Comparison of ENCODE assay signal across 8 mouse cellular contexts in genomic region chr10:4266041-4266930, GRCm38 (mm10). TPM values are rescaled to one million over a fixed set of nuclear protein-coding genes. Genes with fewer than 3 reads are reported as not detected.
DNase-seq lines count a peak whose midpoint lies in the region; ATAC-seq and TF ChIP-seq lines count a peak whose summit lies in the region.

TSS of gene Akap12 (plus strand) at chr10:4266380.

- peak within 1 kb of the TSS; percentile 94 for H3K4me2 ChIP-seq in limb, embryonic 13.5 days (replicated peaks)
- H3K4me2 ChIP-seq in midbrain, embryonic 16.5 days (ENCODE audit: low read length), result peak within 1 kb of the TSS; percentile 73
- H3K4me2 ChIP-seq in stomach, postnatal 0 days (replicated peaks; ENCODE audit: low read depth), result peak within 1 kb of the TSS; percentile 91

- no peaks in the 10 kb centered on the region for H3K9me3 ChIP-seq in limb, embryonic 13.5 days
- no peaks in the 10 kb centered on the region for H3K9me3 ChIP-seq in midbrain, embryonic 16.5 days (replicated peaks; ENCODE audit: control insufficient read depth, low read length, poor library complexity, severe bottlenecking)
- H3K9me3 ChIP-seq in stomach, postnatal 0 days (ENCODE audit: control insufficient read depth, low read length), result no peaks in the 10 kb centered on the region

- DNase-seq in lung, adult 2 months, result peak; percentile 25
- no peak for DNase-seq in lung, adult 18-20 months
- DNase-seq in gastrocnemius, postnatal 4 days (ENCODE audit: low spot score in 2 of 2), result peak; percentile 22 to 46
- DNase-seq in stomach, postnatal 0 days (ENCODE audit: low spot score), result peak; percentile 43

- no peak for TF ChIP-seq CTCF in lung, adult 2 months (IDR thresholded peaks at IDR 0.05; ENCODE audit: insufficient read depth, low read length)
- no peak for TF ChIP-seq CTCF in stomach, postnatal 0 days (IDR thresholded peaks at IDR 0.05; ENCODE audit: low read depth)

- peaks cover 4% of the 10 kb centered on the region; the same call in 1 of the 2 replicates for H3K27me3 ChIP-seq in limb, embryonic 13.5 days
- H3K27me3 ChIP-seq in midbrain, embryonic 16.5 days (ENCODE audit: control insufficient read depth, insufficient read depth, low read depth, low read length), result no peaks in the 10 kb centered on the region
- no peaks in the 10 kb centered on the region for H3K27me3 ChIP-seq in stomach, postnatal 0 days (ENCODE audit: control insufficient read depth, insufficient read depth, low read length)

- no peak for TF ChIP-seq EP300 in stomach, postnatal 0 days (optimal IDR thresholded peaks at IDR 0.05)

- no peak within 1 kb of the TSS for H3K27ac ChIP-seq in limb, embryonic 13.5 days
- H3K27ac ChIP-seq in midbrain, embryonic 16.5 days (ENCODE audit: low read length), result peak within 1 kb of the TSS; percentile 73
- H3K27ac ChIP-seq in stomach, postnatal 0 days (replicated peaks), result peak within 1 kb of the TSS; percentile 84

- TF ChIP-seq POLR2A in lung, adult 2 months (IDR thresholded peaks at IDR 0.05; ENCODE audit: borderline replicate concordance, extremely low read depth, low read depth, low read length), result peak; percentile 50; the same call in 1 of the 2 replicates

- H3K4me3 ChIP-seq in lung, adult 2 months (replicated peaks; ENCODE audit: extremely low read depth, low read depth, low read length), result peak within 1 kb of the TSS; percentile 82
- peak within 1 kb of the TSS; percentile 65 for H3K4me3 ChIP-seq in limb, embryonic 13.5 days
- H3K4me3 ChIP-seq in midbrain, embryonic 16.5 days (ENCODE audit: low read depth, low read length), result peak within 1 kb of the TSS; percentile 79
- H3K4me3 ChIP-seq in stomach, postnatal 0 days (ENCODE audit: low read depth, low read length), result peak within 1 kb of the TSS; percentile 70

- no peaks in the 10 kb centered on the region; the same call in 1 of the 2 replicates for H3K4me1 ChIP-seq in lung, adult 2 months (ENCODE audit: control insufficient read depth, insufficient read depth, low read length)
- peaks cover 16% of the 10 kb centered on the region for H3K4me1 ChIP-seq in limb, embryonic 13.5 days
- peaks cover 3% of the 10 kb centered on the region; the same call in 1 of the 2 replicates for H3K4me1 ChIP-seq in midbrain, embryonic 16.5 days (ENCODE audit: control insufficient read depth, insufficient read depth, low read length)
- H3K4me1 ChIP-seq in stomach, postnatal 0 days (replicated peaks; ENCODE audit: control insufficient read depth, insufficient read depth), result no peaks in the 10 kb centered on the region

- H3K9ac ChIP-seq in limb, embryonic 13.5 days, result peak within 1 kb of the TSS; percentile 79
- H3K9ac ChIP-seq in midbrain, embryonic 16.5 days (ENCODE audit: low read depth, low read length), result peak within 1 kb of the TSS; percentile 86
- peak within 1 kb of the TSS; percentile 72 for H3K9ac ChIP-seq in stomach, postnatal 0 days (ENCODE audit: low read length)

- peak; percentile 45 for ATAC-seq in common myeloid progenitor, adult 5-6 weeks (replicated peaks; ENCODE audit: low read depth, poor library complexity, severe bottlenecking)
- ATAC-seq in inflammation-experienced regulatory T-cells, adult 6 months, result peak; percentile 73
- peak; percentile 66 for ATAC-seq in limb, embryonic 13.5 days (ENCODE audit: low FRiP score, low read depth)
- peak; percentile 83 for ATAC-seq in midbrain, embryonic 16.5 days
- peak; percentile 61 for ATAC-seq in stomach, postnatal 0 days (ENCODE audit: low FRiP score, low TSS enrichment)

- WGBS in lung, adult 2 months, result 3% methylated on average over 49 of the region's 54 CpGs
- WGBS in limb, embryonic 13.5 days, result under 1% methylated on average over 53 of the region's 54 CpGs
- WGBS in midbrain, embryonic 16.5 days, result under 1% methylated on average over 54 of the region's 54 CpGs
- 1% methylated on average over 45 of the region's 54 CpGs for WGBS in stomach, postnatal 0 days

- H3K36me3 ChIP-seq in limb, embryonic 13.5 days, result no peaks in the 10 kb centered on the region
- H3K36me3 ChIP-seq in midbrain, embryonic 16.5 days (ENCODE audit: control insufficient read depth, insufficient read depth, low read length), result no peaks in the 10 kb centered on the region
- H3K36me3 ChIP-seq in stomach, postnatal 0 days (ENCODE audit: control insufficient read depth, insufficient read depth, low read length), result no peaks in the 10 kb centered on the region

RNA-seq across cellular contexts. Expression of gene Akap12, which starts in this region (rescaled TPM):
- 18.2 and 26.9 TPM in 2 replicates for polyA plus RNA-seq in lung, adult 2 months (2012; rRNA removed)
- under 0.01 and 0.68 TPM in 2 replicates for total RNA-seq in common myeloid progenitor, adult 5-6 weeks (2017)
- total RNA-seq in gastrocnemius, postnatal 4 days (2021), result 100 to 1,000 TPM; 109 to 110 TPM
- polyA plus RNA-seq in inflammation-experienced regulatory T-cells, adult 6 months (2017; shearing (Covaris generic)), result 1 to 10 TPM; 7.4 to 7.8 (median 7.6) TPM
- 29.7 and 30.9 TPM in 2 replicates for polyA plus RNA-seq in limb, embryonic 13.5 days (2015; fragmentation: Nextera tagmentation; extraction: Ambion mirVana)
- polyA plus RNA-seq in midbrain, embryonic 16.5 days (2015; fragmentation: Nextera tagmentation; extraction: Ambion mirVana), result 44.7 and 45.1 TPM in 2 replicates
- polyA plus RNA-seq in stomach, postnatal 0 days (2015; fragmentation: Nextera tagmentation; extraction: Ambion mirVana), result 23.1 and 25.5 TPM in 2 replicates

Comparison
In these comparisons a context has a peak if more than half of its experiments do, and no peak if none do; other contexts are left out.
1. RNA of gene Akap12 (total RNA-seq): 109 to 110 TPM in gastrocnemius, postnatal 4 days; under 0.01 to 0.68 TPM in common myeloid progenitor, adult 5-6 weeks; every median in the first group is over 10 times any median in the second.
2. DNase-seq: peak in lung, adult 2 months (single experiment), gastrocnemius, postnatal 4 days (2 of 2) and stomach, postnatal 0 days (single experiment); none in lung, adult 18-20 months (0 of 2).
3. Peak in ATAC-seq in common myeloid progenitor, adult 5-6 weeks; RNA of the gene not detected or under 1 TPM.
4. Peak in every context shown above with its lines, with median percentiles within 50 percentile points of each other: H3K4me3 ChIP-seq, ATAC-seq, H3K4me2 ChIP-seq and H3K9ac ChIP-seq.